Mouse (Mus musculus) lung, embryonic 14.5 days (tissue): ENCODE measurements around the gene Mid1. TPM values are rescaled to one million over a fixed set of nuclear protein-coding genes. Genes with fewer than 3 reads are reported as not detected.
"Not testable (repeated sequence)": the region's sequence is repeated elsewhere in the genome, so short reads cannot be mapped to it uniquely, and the experiment has no call there.

Experiments
- ATAC-seq: fragments of 200-750 bp; cut with Nextera tagmentation; 2 replicates; pipeline ENCODE4 v1.8.0; 2017; ENCODE audit warnings: mild to moderate bottlenecking, moderate TSS enrichment, moderate library complexity; ENCODE audit not compliant: insufficient read depth
- DNase-seq: peaks from one replicate; pipeline ENCODE4 v3.0.0-alpha.2; 2015
- H3K27ac ChIP-seq: fragments of 300-500 bp; sonication (generic); 2 replicates; pipeline ENCODE4 v1.5.1; 2014; ENCODE audit warnings: low read depth, mild to moderate bottlenecking, moderate library complexity
- H3K27me3 ChIP-seq: fragments of 300-500 bp; sonication (generic); 2 replicates; pipeline ENCODE4 v1.6.1; 2014; ENCODE audit warnings: low read length, control low read depth; ENCODE audit not compliant: insufficient read depth
- H3K36me3 ChIP-seq: fragments of 300-500 bp; sonication (generic); 2 replicates; pipeline ENCODE4 v1.6.1; 2014; ENCODE audit warnings: control low read depth; ENCODE audit not compliant: insufficient read depth
- H3K4me1 ChIP-seq: fragments of 300-500 bp; sonication (generic); 2 replicates; pipeline ENCODE4 v1.6.1; 2014; ENCODE audit warnings: antibody characterized with exemption, control low read depth; ENCODE audit not compliant: insufficient read depth
- H3K4me2 ChIP-seq: fragments of 300-500 bp; sonication (generic); 2 replicates; pipeline ENCODE4 v1.6.1; 2014; ENCODE audit warnings: mild to moderate bottlenecking
- H3K4me3 ChIP-seq: fragments of 300-500 bp; sonication (generic); 2 replicates; pipeline ENCODE4 v1.5.1; 2014; ENCODE audit warnings: low read depth, low read length
- H3K9ac ChIP-seq: fragments of 300-500 bp; sonication (generic); 2 replicates; pipeline ENCODE4 v1.6.1; 2014
- H3K9me3 ChIP-seq: fragments of 300-500 bp; sonication (generic); 2 replicates; pipeline ENCODE4 v1.6.1; 2016; ENCODE audit warnings: low read depth, low read length, control low read depth
- CTCF ChIP-seq: IDR thresholded peaks from 2 replicates; pipeline ENCODE4 v1.5.1; 2016; ENCODE audit warnings: antibody characterized with exemption, low read depth
- WGBS: fragments of 180-500 bp; shearing (Covaris S2); extraction: QIAGEN DNeasy Blood & Tissue Kit; methylation state at CpG from one replicate; pipeline ENCODE4 v1.1.7; 2014; 5-methylcytosine and 5-hydroxymethylcytosine counted together
- polyA plus RNA-seq: library from polyadenylated mRNA; unstranded; fragments of >200 nt; fragmentation: Nextera tagmentation; extraction: Ambion mirVana; gene quantifications from 2 replicates; pipeline ENCODE4 v1.2.1, GENCODE M21; 2014

Gene Mid1
- polyA plus RNA-seq, 1 experiment from 2014 or later: 9.5 TPM

- not testable (repeated sequence) for H3K27ac ChIP-seq, H3K9ac ChIP-seq, ATAC-seq, H3K27me3 ChIP-seq, H3K4me3 ChIP-seq, H3K4me1 ChIP-seq, H3K4me2 ChIP-seq
- peaks cover 24% of the 10 kb centered on the region for H3K9me3 ChIP-seq
- 57% methylated on average over 14 of the region's 14 CpGs for WGBS
- peak; percentile 62 for DNase-seq
- peak; percentile 81 for TF ChIP-seq CTCF
- peaks cover 56% of the 10 kb centered on the region for H3K36me3 ChIP-seq
Observed at GRCm38 (mm10) chrX:170019954-170020689, 335.1 kb downstream of the Mid1 start.

- 45% methylated on average over 9 of the region's 9 CpGs for WGBS
- TF ChIP-seq CTCF: peak; percentile 99
- H3K27me3 ChIP-seq, H3K9ac ChIP-seq, H3K27ac ChIP-seq, H3K4me1 ChIP-seq, ATAC-seq, H3K4me3 ChIP-seq, H3K4me2 ChIP-seq: not testable (repeated sequence)
- Histone ChIP-seq H3K9me3 (peaks cover 24% of the 10 kb centered on the region), H3K36me3 (peaks cover 56% of the 10 kb centered on the region)
- DNase-seq: peak; percentile 89
Observed at GRCm38 (mm10) chrX:170020690-170021050, 335.7 kb downstream of the Mid1 start.

GRCm38 (mm10) chrX:170021205-170021604 is 336.2 kb downstream of the Mid1 start:
- 76% methylated on average over 12 of the region's 12 CpGs for WGBS
- not testable (repeated sequence) for H3K9ac ChIP-seq, H3K4me2 ChIP-seq, H3K4me3 ChIP-seq, H3K27ac ChIP-seq, H3K27me3 ChIP-seq, ATAC-seq, H3K4me1 ChIP-seq
- DNase-seq: peak; percentile 4
- Histone ChIP-seq H3K9me3 (peaks cover 24% of the 10 kb centered on the region), H3K36me3 (peaks cover 53% of the 10 kb centered on the region)

GRCm38 (mm10) chrX:170021750-170022461 is 336.9 kb downstream of the Mid1 start:
- 51% methylated on average over 15 of the region's 15 CpGs for WGBS
- H3K27me3 ChIP-seq, H3K27ac ChIP-seq, H3K4me2 ChIP-seq, H3K9ac ChIP-seq, H3K4me3 ChIP-seq, H3K4me1 ChIP-seq, ATAC-seq: not testable (repeated sequence)
- Histone ChIP-seq H3K9me3 (peaks cover 24% of the 10 kb centered on the region), H3K36me3 (peaks cover 52% of the 10 kb centered on the region)
- peak; percentile 88 for TF ChIP-seq CTCF
- peak; percentile 88 for DNase-seq

Other genes with a start within 250 kb of the Mid1 start
- gene 4933400A11Rik, start 94.4 kb downstream of the Mid1 start, polyA plus RNA-seq: 0.17 TPM in 1 of 2 replicates, not detected in the other